ENCODE assay signal across 13 mouse cellular contexts in genomic region chr8:70725792-70726447, GRCm38 (mm10). TPM values are rescaled to one million over a fixed set of nuclear protein-coding genes. Genes with fewer than 3 reads are reported as not detected.
DNase-seq lines count a peak whose midpoint lies in the region; ATAC-seq and TF ChIP-seq lines count a peak whose summit lies in the region.
"Had no signal": no experiment of that assay in that cellular context is flagged by ENCODE, and none has a peak within 500 bp of the region (broad histone marks: within the 10 kb centered on the region; RNA-seq: fewer than 3 reads in every experiment).

No protein-coding gene starts in this region.

- H3K9me3 ChIP-seq in kidney, embryonic 14.5 days (ENCODE audit: control insufficient read depth, low read length), result no peaks in the 10 kb centered on the region
- no peaks in the 10 kb centered on the region for H3K9me3 ChIP-seq in embryonic facial prominence, embryonic 10.5 days
- no peaks in the 10 kb centered on the region for H3K9me3 ChIP-seq in forebrain, embryonic 10.5 days
- H3K9me3 ChIP-seq: embryonic facial prominence, embryonic 12.5 days; hindbrain, embryonic 10.5 days; liver, embryonic 15.5 days had no signal

- ATAC-seq in kidney, embryonic 14.5 days (ENCODE audit: low FRiP score, low TSS enrichment), result no peak
- ATAC-seq: midbrain, embryonic 16.5 days had no signal

- no peak overlapping the region for H3K27ac ChIP-seq in kidney, adult 2 months (ENCODE audit: insufficient read depth, low read depth, low read length)
- no peak overlapping the region for H3K27ac ChIP-seq in kidney, embryonic 14.5 days (ENCODE audit: low read depth, low read length)
- no peak overlapping the region for H3K27ac ChIP-seq in embryonic facial prominence, embryonic 10.5 days (replicated peaks)
- H3K27ac ChIP-seq in forebrain, embryonic 10.5 days, result no peak overlapping the region
- H3K27ac ChIP-seq: embryonic facial prominence, embryonic 12.5 days; hindbrain, embryonic 10.5 days; liver, embryonic 15.5 days had no signal

- H3K27me3 ChIP-seq in kidney, adult 2 months (replicated peaks; ENCODE audit: control insufficient read depth, insufficient read depth, low read length), result no peaks in the 10 kb centered on the region
- H3K27me3 ChIP-seq in kidney, embryonic 14.5 days (ENCODE audit: control insufficient read depth, insufficient read depth, low read length), result peaks cover 17% of the 10 kb centered on the region
- peaks cover 55% of the 10 kb centered on the region for H3K27me3 ChIP-seq in embryonic facial prominence, embryonic 10.5 days (replicated peaks; ENCODE audit: low read depth, poor library complexity, severe bottlenecking)
- H3K27me3 ChIP-seq in forebrain, embryonic 10.5 days (ENCODE audit: poor library complexity, severe bottlenecking), result peaks cover 56% of the 10 kb centered on the region

- H3K4me3 ChIP-seq in kidney, adult 2 months (ENCODE audit: insufficient read depth, low read depth, low read length), result no peak overlapping the region
- H3K4me3 ChIP-seq in kidney, embryonic 14.5 days (ENCODE audit: low read length), result no peak overlapping the region
- H3K4me3 ChIP-seq in embryonic facial prominence, embryonic 10.5 days, result no peak overlapping the region
- H3K4me3 ChIP-seq in forebrain, embryonic 10.5 days, result no peak overlapping the region
- H3K4me3 ChIP-seq: embryonic facial prominence, embryonic 12.5 days; hindbrain, embryonic 10.5 days; liver, embryonic 15.5 days had no signal

- H3K4me1 ChIP-seq in kidney, adult 2 months (ENCODE audit: control insufficient read depth, insufficient read depth, low read length), result peaks cover 4% of the 10 kb centered on the region; the same call in 1 of the 2 replicates
- no peaks in the 10 kb centered on the region for H3K4me1 ChIP-seq in kidney, embryonic 14.5 days (ENCODE audit: control insufficient read depth, insufficient read depth, low read length)
- H3K4me1 ChIP-seq in embryonic facial prominence, embryonic 10.5 days, result peaks cover 13% of the 10 kb centered on the region
- H3K4me1 ChIP-seq in forebrain, embryonic 10.5 days, result peaks cover 13% of the 10 kb centered on the region

- H3K4me2 ChIP-seq in kidney, embryonic 14.5 days (replicated peaks; ENCODE audit: low read depth, low read length), result no peak overlapping the region
- H3K4me2 ChIP-seq: embryonic facial prominence, embryonic 12.5 days; liver, embryonic 15.5 days had no signal

- WGBS in kidney, adult 2 months, result 24% methylated on average over 14 of the region's 14 CpGs
- 26% methylated on average over 14 of the region's 14 CpGs for WGBS in kidney, embryonic 14.5 days
- WGBS in embryonic facial prominence, embryonic 10.5 days, result 26% methylated on average over 14 of the region's 14 CpGs
- WGBS in forebrain, embryonic 10.5 days, result 28% methylated on average over 14 of the region's 14 CpGs

- no peaks in the 10 kb centered on the region; the same call in 1 of the 2 replicates for H3K36me3 ChIP-seq in kidney, adult 2 months (ENCODE audit: control insufficient read depth, insufficient read depth, low read length)
- H3K36me3 ChIP-seq in kidney, embryonic 14.5 days (ENCODE audit: control insufficient read depth, insufficient read depth, low read length), result no peaks in the 10 kb centered on the region
- H3K36me3 ChIP-seq in embryonic facial prominence, embryonic 10.5 days (replicated peaks), result no peaks in the 10 kb centered on the region
- H3K36me3 ChIP-seq in forebrain, embryonic 10.5 days (replicated peaks), result no peaks in the 10 kb centered on the region
- H3K36me3 ChIP-seq: embryonic facial prominence, embryonic 12.5 days; hindbrain, embryonic 10.5 days; liver, embryonic 15.5 days had no signal

- no peak for TF ChIP-seq POLR2A in kidney, adult 2 months (IDR thresholded peaks at IDR 0.05; ENCODE audit: low read depth, low read length)

- peak; percentile 21 for DNase-seq in adrenal gland, adult 2 months
- DNase-seq in adrenal gland, adult 18-20 months (ENCODE audit: low spot score in 2 of 2), result no peak
- DNase-seq in kidney, adult 2 months, result peak; percentile 76
- peak; percentile 70 for DNase-seq in embryonic facial prominence, embryonic 10.5 days (ENCODE audit: low spot score)
- DNase-seq in lung, postnatal 14 days, result peak; percentile 67
- no peak for DNase-seq in layer of hippocampus, postnatal 36 days
- no peak for DNase-seq in forebrain, embryonic 10.5 days (ENCODE audit: extremely low spot score, low spot score)

- TF ChIP-seq CTCF in kidney, adult 2 months (conservative IDR thresholded peaks at IDR 0.05; ENCODE audit: insufficient read depth, insufficient read length, low read depth, low read length), result no peak

- H3K9ac ChIP-seq in kidney, embryonic 14.5 days (ENCODE audit: low read depth, low read length), result no peak overlapping the region
- H3K9ac ChIP-seq: embryonic facial prominence, embryonic 12.5 days; liver, embryonic 15.5 days had no signal

RNA-seq across cellular contexts. Expression of gene Pde4c, which starts 2.4 kb away (rescaled TPM):
- total RNA-seq in adrenal gland, adult 2 months (2021), result 1 to 10 TPM in 1 of 2 experiments, under 1 TPM in 1; 0.76 to 1.0 TPM
- 2.9 and 3.3 TPM in 2 replicates for polyA plus RNA-seq in adrenal gland, adult 2 months (2012; rRNA removed)
- under 1 TPM; 0.42 to 0.86 TPM for total RNA-seq in adrenal gland, adult 18-20 months (2021)
- polyA plus RNA-seq in kidney, adult 2 months (2012; rRNA removed), result 81.6 and 113 TPM in 2 replicates
- polyA plus RNA-seq in kidney, embryonic 14.5 days (2014; fragmentation: Nextera tagmentation; extraction: Ambion mirVana), result 2.5 and 4.0 TPM in 2 replicates
- polyA plus RNA-seq in embryonic facial prominence, embryonic 10.5 days (2016; fragmentation: Nextera tagmentation; extraction: Ambion mirVana), result 0.20 and 0.69 TPM in 2 replicates
- total RNA-seq in layer of hippocampus, postnatal 36 days (2021), result 1 to 10 TPM; 1.5 to 2.4 TPM
- polyA plus RNA-seq in forebrain, embryonic 10.5 days (2016; fragmentation: Nextera tagmentation; extraction: Ambion mirVana), result 0.38 and 0.68 TPM in 2 replicates

RNA-seq across cellular contexts. Expression of gene Gm3336, which starts 7.6 kb away (rescaled TPM):
- total RNA-seq in adrenal gland, adult 2 months (2021), result under 1 TPM in 1 of 2 experiments, not detected in 1; 0.69 TPM
- 0.51 and 0.97 TPM in 2 replicates for polyA plus RNA-seq in adrenal gland, adult 2 months (2012; rRNA removed)
- total RNA-seq in adrenal gland, adult 18-20 months (2021), result under 1 TPM in 1 of 2 experiments, not detected in 1; 0.53 TPM
- polyA plus RNA-seq in kidney, adult 2 months (2012; rRNA removed), result 0.61 and 0.99 TPM in 2 replicates
- polyA plus RNA-seq in kidney, embryonic 14.5 days (2014; fragmentation: Nextera tagmentation; extraction: Ambion mirVana), result 0.23 and 0.73 TPM in 2 replicates
- not detected in 2 replicates for polyA plus RNA-seq in embryonic facial prominence, embryonic 10.5 days (2016; fragmentation: Nextera tagmentation; extraction: Ambion mirVana)
- not detected for total RNA-seq in layer of hippocampus, postnatal 36 days (2021)
- polyA plus RNA-seq in forebrain, embryonic 10.5 days (2016; fragmentation: Nextera tagmentation; extraction: Ambion mirVana), result not detected in 2 replicates
- total RNA-seq: layer of hippocampus, postnatal 14 days had no signal
- polyA plus RNA-seq: embryonic facial prominence, embryonic 12.5 days; hindbrain, embryonic 10.5 days; midbrain, embryonic 16.5 days had no signal

RNA-seq across cellular contexts. Expression of gene Iqcn, which starts 22.7 kb away (rescaled TPM):
- total RNA-seq in adrenal gland, adult 2 months (2021), result under 1 TPM in 1 of 2 experiments, not detected in 1; 0.12 TPM
- polyA plus RNA-seq in adrenal gland, adult 2 months (2012; rRNA removed), result 0.25 and 0.28 TPM in 2 replicates
- total RNA-seq in adrenal gland, adult 18-20 months (2021), result under 1 TPM in 1 of 2 experiments, not detected in 1; 0.10 TPM
- polyA plus RNA-seq in kidney, adult 2 months (2012; rRNA removed), result 0.03 and 0.12 TPM in 2 replicates
- 0.12 TPM in 1 of 2 replicates, not detected in the other for polyA plus RNA-seq in kidney, embryonic 14.5 days (2014; fragmentation: Nextera tagmentation; extraction: Ambion mirVana)
- polyA plus RNA-seq in embryonic facial prominence, embryonic 10.5 days (2016; fragmentation: Nextera tagmentation; extraction: Ambion mirVana), result 0.05 TPM in 1 of 2 replicates, not detected in the other
- under 1 TPM; 0.08 to 0.10 TPM for total RNA-seq in layer of hippocampus, postnatal 36 days (2021)
- 0.02 TPM in 1 of 2 replicates, not detected in the other for polyA plus RNA-seq in forebrain, embryonic 10.5 days (2016; fragmentation: Nextera tagmentation; extraction: Ambion mirVana)
- polyA plus RNA-seq: embryonic facial prominence, embryonic 12.5 days; hindbrain, embryonic 10.5 days; midbrain, embryonic 16.5 days had no signal

RNA-seq across cellular contexts. Expression of gene Jund, which starts 27.2 kb away (rescaled TPM):
- 100 to 1,000 TPM; 214 to 246 TPM for total RNA-seq in adrenal gland, adult 2 months (2021)
- 1,009 and 1,256 TPM in 2 replicates for polyA plus RNA-seq in adrenal gland, adult 2 months (2012; rRNA removed)
- total RNA-seq in adrenal gland, adult 18-20 months (2021), result 100 to 1,000 TPM; 228 to 252 TPM
- polyA plus RNA-seq in kidney, adult 2 months (2012; rRNA removed), result 158 and 201 TPM in 2 replicates
- polyA plus RNA-seq in kidney, embryonic 14.5 days (2014; fragmentation: Nextera tagmentation; extraction: Ambion mirVana), result 95.1 and 117 TPM in 2 replicates
- 58.7 and 61.7 TPM in 2 replicates for polyA plus RNA-seq in embryonic facial prominence, embryonic 10.5 days (2016; fragmentation: Nextera tagmentation; extraction: Ambion mirVana)
- total RNA-seq in layer of hippocampus, postnatal 36 days (2021), result 100 to 1,000 TPM; 157 to 183 TPM
- 49.6 and 50.9 TPM in 2 replicates for polyA plus RNA-seq in forebrain, embryonic 10.5 days (2016; fragmentation: Nextera tagmentation; extraction: Ambion mirVana)

RNA-seq across cellular contexts. Expression of gene Rab3a, which starts 28.6 kb away (rescaled TPM):
- 10 to 100 TPM; 49.1 to 85.5 TPM for total RNA-seq in adrenal gland, adult 2 months (2021)
- 141 and 152 TPM in 2 replicates for polyA plus RNA-seq in adrenal gland, adult 2 months (2012; rRNA removed)
- total RNA-seq in adrenal gland, adult 18-20 months (2021), result 10 to 100 TPM; 52.4 to 60.4 TPM
- 29.7 and 31.1 TPM in 2 replicates for polyA plus RNA-seq in kidney, adult 2 months (2012; rRNA removed)
- 14.3 and 16.4 TPM in 2 replicates for polyA plus RNA-seq in kidney, embryonic 14.5 days (2014; fragmentation: Nextera tagmentation; extraction: Ambion mirVana)
- polyA plus RNA-seq in embryonic facial prominence, embryonic 10.5 days (2016; fragmentation: Nextera tagmentation; extraction: Ambion mirVana), result 13.6 and 16.2 TPM in 2 replicates
- total RNA-seq in layer of hippocampus, postnatal 36 days (2021), result 100 to 1,000 TPM; 729 to 765 TPM
- 10.5 and 12.2 TPM in 2 replicates for polyA plus RNA-seq in forebrain, embryonic 10.5 days (2016; fragmentation: Nextera tagmentation; extraction: Ambion mirVana)

Comparison
In these comparisons a context has a peak if more than half of its experiments do, and no peak if none do; other contexts are left out.
1. DNase-seq: peak in adrenal gland, adult 2 months (single experiment), kidney, adult 2 months (single experiment), embryonic facial prominence, embryonic 10.5 days (single experiment) and lung, postnatal 14 days (single experiment); none in adrenal gland, adult 18-20 months (0 of 2), layer of hippocampus, postnatal 36 days (0 of 2) and forebrain, embryonic 10.5 days (single experiment).
2. RNA of gene Pde4c, which starts 2.4 kb away (polyA plus RNA-seq): 81.6 to 113 TPM in kidney, adult 2 months; 2.5 to 4.0 TPM in kidney, embryonic 14.5 days, 2.9 to 3.3 TPM in adrenal gland, adult 2 months, 0.38 to 0.68 TPM in forebrain, embryonic 10.5 days and 0.20 to 0.69 TPM in embryonic facial prominence, embryonic 10.5 days; every median in the first group is over 10 times any median in the second.